In genomic region chr3:32334901-32335300, GRCm38 (mm10) we compare ENCODE assay signal across 13 mouse cellular contexts. TPM values are rescaled to one million over a fixed set of nuclear protein-coding genes. Genes with fewer than 3 reads are reported as not detected.
A peak's percentile ranks its signal among the peaks of the same experiment; 100 is the strongest.
DNase-seq lines count a peak whose midpoint lies in the region; ATAC-seq and TF ChIP-seq lines count a peak whose summit lies in the region.
"Had no signal": no experiment of that assay in that cellular context is flagged by ENCODE, and none has a peak within 500 bp of the region (broad histone marks: within the 10 kb centered on the region; RNA-seq: fewer than 3 reads in every experiment).

No protein-coding gene starts in this region.

- no peak overlapping the region for H3K9ac ChIP-seq in kidney, embryonic 15.5 days
- no peak overlapping the region for H3K9ac ChIP-seq in forebrain, postnatal 0 days
- H3K9ac ChIP-seq: hindbrain, embryonic 14.5 days; limb, embryonic 13.5 days; midbrain, embryonic 12.5 days had no signal

- no peaks in the 10 kb centered on the region for H3K4me1 ChIP-seq in kidney, embryonic 15.5 days
- H3K4me1 ChIP-seq in forebrain, postnatal 0 days (ENCODE audit: insufficient read depth) = no peaks in the 10 kb centered on the region
- H3K4me1 ChIP-seq: limb, embryonic 13.5 days; midbrain, embryonic 12.5 days had no signal

- H3K4me3 ChIP-seq in kidney, embryonic 15.5 days (replicated peaks) = no peak overlapping the region
- H3K4me3 ChIP-seq in forebrain, postnatal 0 days (ENCODE audit: low read depth, low read length) = no peak overlapping the region
- H3K4me3 ChIP-seq: limb, embryonic 13.5 days; midbrain, embryonic 12.5 days had no signal

- H3K36me3 ChIP-seq in kidney, embryonic 15.5 days = no peaks in the 10 kb centered on the region
- peaks cover 3% of the 10 kb centered on the region for H3K36me3 ChIP-seq in forebrain, postnatal 0 days (ENCODE audit: insufficient read depth)
- H3K36me3 ChIP-seq: limb, embryonic 13.5 days had no signal

- H3K27me3 ChIP-seq in kidney, embryonic 15.5 days = no peaks in the 10 kb centered on the region
- H3K27me3 ChIP-seq in forebrain, postnatal 0 days (ENCODE audit: insufficient read depth, low read length) = no peaks in the 10 kb centered on the region
- H3K27me3 ChIP-seq: limb, embryonic 13.5 days; midbrain, embryonic 12.5 days had no signal

- TF ChIP-seq CTCF in forebrain, postnatal 0 days (IDR thresholded peaks at IDR 0.05; ENCODE audit: low read depth) = no peak

- 78% methylated on average over 11 of the region's 11 CpGs for WGBS in kidney, embryonic 15.5 days
- 78% methylated on average over 11 of the region's 11 CpGs for WGBS in forebrain, postnatal 0 days

- no peak for ATAC-seq in kidney, embryonic 15.5 days (replicated peaks; ENCODE audit: low FRiP score)
- no peak for ATAC-seq in forebrain, postnatal 0 days
- ATAC-seq: forebrain, embryonic 16.5 days had no signal

- H3K9me3 ChIP-seq in kidney, embryonic 15.5 days (replicated peaks) = no peaks in the 10 kb centered on the region
- no peaks in the 10 kb centered on the region for H3K9me3 ChIP-seq in forebrain, postnatal 0 days (ENCODE audit: low read length)
- H3K9me3 ChIP-seq: limb, embryonic 13.5 days; midbrain, embryonic 12.5 days had no signal

- H3K4me2 ChIP-seq in kidney, embryonic 15.5 days = no peak overlapping the region
- no peak overlapping the region for H3K4me2 ChIP-seq in forebrain, postnatal 0 days (ENCODE audit: low read depth)
- H3K4me2 ChIP-seq: hindbrain, embryonic 14.5 days; limb, embryonic 13.5 days; midbrain, embryonic 12.5 days had no signal

- peak; percentile 23 for DNase-seq in kidney, adult 11 months
- DNase-seq in heart, adult 8-10 months (ENCODE audit: low spot score) = peak; percentile 65
- DNase-seq in heart, postnatal 25 days (ENCODE audit: low spot score) = peak; percentile 58
- DNase-seq in lung, postnatal 10 days = peak; percentile 86
- no peak for DNase-seq in retina, postnatal 1 day
- DNase-seq in forebrain, postnatal 0 days = no peak
- no peak for DNase-seq in yolk sac, embryonic 10.5 days (ENCODE audit: low spot score)
- DNase-seq: thymus, adult 2 months had no signal

- intact Hi-C loops in heart, postnatal 25 days (cut with DNase I) = loop anchor here (5.0 kb wide), 2 partner anchors 117 to 362 kb away; no protein-coding TSS in a partner anchor

- H3K27ac ChIP-seq in kidney, embryonic 15.5 days = no peak overlapping the region
- no peak overlapping the region for H3K27ac ChIP-seq in forebrain, postnatal 0 days (ENCODE audit: low read depth, low read length)
- H3K27ac ChIP-seq: hindbrain, embryonic 14.5 days; limb, embryonic 13.5 days; midbrain, embryonic 12.5 days had no signal

RNA-seq across cellular contexts. Expression of gene Zmat3, which starts 30.9 kb away (rescaled TPM):
- 3.9 and 4.6 TPM in 2 replicates for polyA plus RNA-seq in kidney, embryonic 15.5 days (2015; fragmentation: Nextera tagmentation; extraction: Ambion mirVana)
- total RNA-seq in heart, adult 8-10 months (2022) = 1 to 10 TPM; 5.9 to 8.9 (median 6.6) TPM
- total RNA-seq in heart, postnatal 25 days (2021) = 1 to 10 TPM; 6.2 to 7.0 TPM
- 9.5 and 13.9 TPM in 2 replicates for total RNA-seq in forebrain, postnatal 0 days (2014; rRNA removed)
- polyA plus RNA-seq in forebrain, postnatal 0 days (2015; fragmentation: Nextera tagmentation; extraction: Ambion mirVana) = 3.0 and 4.9 TPM in 2 replicates

Comparison
In these comparisons a context has a peak if more than half of its experiments do, and no peak if none do; other contexts are left out.
1. DNase-seq: peak in kidney, adult 11 months (single experiment), heart, adult 8-10 months (single experiment), heart, postnatal 25 days (single experiment) and lung, postnatal 10 days (single experiment); none in retina, postnatal 1 day (single experiment), forebrain, postnatal 0 days (single experiment) and yolk sac, embryonic 10.5 days (single experiment).